Mouse (Mus musculus) intestine, embryonic 14.5 days (tissue): ENCODE data around the gene Gsdma3. TPM values are rescaled to one million over a fixed set of nuclear protein-coding genes. Genes with fewer than 3 reads are reported as not detected.
A peak's percentile ranks its signal among the peaks of the same experiment; 100 is the strongest.

Source experiments
- ATAC-seq: fragments of 200-750 bp; cut with Nextera tagmentation; replicated peaks from 2 replicates; pipeline ENCODE4 v1.8.0; 2017; ENCODE audit warnings: low read depth, moderate number of reproducible peaks, moderate TSS enrichment, moderate library complexity; ENCODE audit not compliant: low FRiP score, low TSS enrichment
- DNase-seq: peaks from one replicate; pipeline ENCODE4 v3.0.0-alpha.2; 2018; ENCODE audit warnings: low spot score
- H3K27ac ChIP-seq: fragments of 300-500 bp; sonication (generic); 2 replicates; pipeline ENCODE4 v1.5.1; 2014; ENCODE audit warnings: low read depth, mild to moderate bottlenecking, control low read depth
- H3K27me3 ChIP-seq: fragments of 300-500 bp; sonication (generic); replicated peaks from 2 replicates; pipeline ENCODE4 v1.6.1; 2014; ENCODE audit warnings: low read length, control low read depth; ENCODE audit not compliant: control insufficient read depth, insufficient read depth
- H3K36me3 ChIP-seq: fragments of 300-500 bp; sonication (generic); 2 replicates; pipeline ENCODE4 v1.6.1; 2014; ENCODE audit warnings: low read length, control low read depth; ENCODE audit not compliant: control insufficient read depth, insufficient read depth
- H3K4me1 ChIP-seq: fragments of 300-500 bp; sonication (generic); replicated peaks from 2 replicates; pipeline ENCODE4 v1.6.1; 2014; ENCODE audit warnings: low read length, control low read depth, mixed read lengths; ENCODE audit not compliant: control insufficient read depth, insufficient read depth
- H3K4me2 ChIP-seq: fragments of 300-500 bp; sonication (generic); 2 replicates; pipeline ENCODE4 v1.6.1; 2014; ENCODE audit warnings: low read length
- H3K4me3 ChIP-seq: fragments of 300-500 bp; sonication (generic); 2 replicates; pipeline ENCODE4 v1.5.1; 2014; ENCODE audit warnings: low read depth, low read length, control low read depth, mixed read lengths
- H3K9ac ChIP-seq: fragments of 300-500 bp; sonication (generic); 2 replicates; pipeline ENCODE4 v1.6.1; 2014; ENCODE audit warnings: mild to moderate bottlenecking, low read length
- H3K9me3 ChIP-seq: fragments of 300-500 bp; sonication (generic); 2 replicates; pipeline ENCODE4 v1.6.1; 2016; ENCODE audit warnings: low read length, control low read depth; ENCODE audit not compliant: control insufficient read depth
- WGBS: fragments of 180-500 bp; shearing (Covaris S2); extraction: QIAGEN DNeasy Blood & Tissue Kit; methylation state at CpG from one replicate; pipeline ENCODE4 v1.1.7; 2014; 5-methylcytosine and 5-hydroxymethylcytosine counted together
- polyA plus RNA-seq: library from polyadenylated mRNA; unstranded; fragments of >200 nt; fragmentation: Nextera tagmentation; extraction: Ambion mirVana; gene quantifications from 2 replicates; pipeline ENCODE4 v1.2.1, GENCODE M21; 2014

Gene Gsdma3
- polyA plus RNA-seq, 1 experiment from 2014 or later, result not detected

- peaks cover 20% of the 10 kb centered on the region for H3K36me3 ChIP-seq
- no peaks in the 10 kb centered on the region for H3K27me3 ChIP-seq
- no peaks in the 10 kb centered on the region for H3K9me3 ChIP-seq
- no peak overlapping the region for H3K4me2 ChIP-seq
- H3K4me3 ChIP-seq, result no peak overlapping the region
- ATAC-seq, result no peak
- peaks cover 31% of the 10 kb centered on the region for H3K4me1 ChIP-seq
- WGBS, result 60% methylated on average over 1 of the region's 1 CpGs
- H3K27ac ChIP-seq, result no peak overlapping the region
- no peak overlapping the region for H3K9ac ChIP-seq
- no peak for DNase-seq
Measured at GRCm38 (mm10) chr11:98584146-98584545, 42.0 kb upstream of the Gsdma3 start.

DNA sequence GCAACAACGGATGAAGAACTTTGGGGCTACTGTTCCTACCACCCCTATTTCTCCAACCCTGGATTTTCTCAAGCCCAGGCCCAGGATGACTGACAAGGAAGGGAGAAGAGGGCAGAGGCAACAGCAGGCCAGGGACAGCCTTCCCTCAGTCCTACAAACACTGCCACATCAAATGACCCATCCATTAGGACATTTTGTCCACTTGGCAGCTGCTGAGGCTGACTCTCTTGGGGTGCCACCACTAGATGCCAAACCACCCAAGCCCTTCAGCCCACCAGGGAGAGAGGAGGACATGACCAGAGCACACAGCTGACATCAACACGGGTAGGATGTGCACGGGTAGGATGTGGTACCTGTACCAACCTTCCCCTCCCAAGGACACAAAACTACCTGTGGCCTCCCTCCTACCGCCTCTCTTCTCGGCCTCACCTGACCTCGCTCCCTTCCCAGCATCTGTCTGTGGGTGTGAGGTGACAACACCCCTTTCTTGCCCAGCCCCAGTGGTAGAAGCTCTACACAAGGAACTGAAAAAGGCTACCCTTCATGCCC, 41.5 kb upstream of the Gsdma3 start:
- no peak overlapping the region for H3K4me2 ChIP-seq
- H3K9ac ChIP-seq, result no peak overlapping the region
- H3K27ac ChIP-seq, result no peak overlapping the region
- H3K4me1 ChIP-seq, result peaks cover 31% of the 10 kb centered on the region
- ATAC-seq, result no peak
- H3K27me3 ChIP-seq, result no peaks in the 10 kb centered on the region
- no peak for DNase-seq
- no peaks in the 10 kb centered on the region for H3K9me3 ChIP-seq
- WGBS, result 92% methylated on average over 6 of the region's 6 CpGs
- H3K36me3 ChIP-seq, result peaks cover 20% of the 10 kb centered on the region
- no peak overlapping the region for H3K4me3 ChIP-seq

GRCm38 (mm10) chr11:98586087-98586891, 39.9 kb upstream of the Gsdma3 start:
- peak overlapping the region; percentile 84; the same call in 1 of the 2 replicates for H3K27ac ChIP-seq
- no peaks in the 10 kb centered on the region for H3K27me3 ChIP-seq
- H3K4me1 ChIP-seq, result peaks cover 40% of the 10 kb centered on the region
- H3K9me3 ChIP-seq, result no peaks in the 10 kb centered on the region
- peak overlapping the region; percentile 73 for H3K9ac ChIP-seq
- peak overlapping the region; percentile 59 for H3K4me2 ChIP-seq
- DNase-seq (peak; percentile 71), ATAC-seq (peak; percentile 26)
- WGBS, result 2% methylated on average over 22 of the region's 22 CpGs
- peaks cover 15% of the 10 kb centered on the region for H3K36me3 ChIP-seq
- H3K4me3 ChIP-seq, result peak overlapping the region; percentile 83

DNA sequence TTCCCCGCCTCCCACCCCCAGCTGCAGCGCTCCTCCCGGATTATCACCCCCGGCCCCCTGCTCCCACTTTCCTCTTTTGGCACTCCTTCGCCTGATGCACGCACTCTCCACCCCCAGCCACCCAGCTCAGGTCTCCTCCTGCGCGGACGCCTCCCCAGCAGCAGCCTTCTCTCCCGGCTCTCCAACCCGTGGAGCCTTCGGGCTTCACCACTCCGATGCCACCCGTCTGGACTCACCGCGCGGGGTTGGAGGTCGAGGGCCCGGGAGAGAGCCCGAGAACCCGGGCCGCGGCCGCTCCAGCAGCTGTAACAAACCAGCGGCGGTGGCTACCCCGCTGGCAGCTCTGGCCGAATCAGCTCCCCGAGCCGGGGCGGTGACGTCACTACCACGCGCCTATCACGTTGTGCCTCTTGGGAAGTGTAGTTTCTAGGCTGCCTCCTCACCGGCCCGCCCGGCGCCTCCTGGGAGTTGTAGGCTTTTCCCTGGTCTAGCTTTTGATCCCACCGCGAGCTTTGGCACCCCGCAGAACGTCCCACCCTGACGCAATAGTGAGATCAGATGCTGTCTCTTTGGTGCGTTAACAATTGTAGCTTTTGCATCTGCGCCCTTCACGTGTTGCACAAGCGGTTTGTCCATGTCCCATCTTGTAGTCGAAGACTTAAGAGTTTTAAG, 39.1 kb upstream of the Gsdma3 start, which contains the start of gene Ormdl3:
TSS of gene Ormdl3 (minus strand) at position 477 of the 672 bp plus-strand sequence.
- peak within 1 kb of the TSS; percentile 59 for H3K4me2 ChIP-seq
- peak within 1 kb of the TSS; percentile 83 for H3K4me3 ChIP-seq
- no peaks in the 10 kb centered on the region for H3K27me3 ChIP-seq
- DNase-seq, result peak; percentile 99
- ATAC-seq, result peak; percentile 91
- peaks cover 15% of the 10 kb centered on the region for H3K36me3 ChIP-seq
- WGBS, result under 1% methylated on average over 49 of the region's 49 CpGs
- H3K4me1 ChIP-seq, result peaks cover 43% of the 10 kb centered on the region
- H3K9me3 ChIP-seq, result no peaks in the 10 kb centered on the region
- H3K9ac ChIP-seq, result peak within 1 kb of the TSS; percentile 73
- H3K27ac ChIP-seq, result peak within 1 kb of the TSS; percentile 84

- Histone ChIP-seq H3K4me3 (peak overlapping the region; percentile 83), H3K4me2 (peak overlapping the region; percentile 59), H3K27me3 (no peaks in the 10 kb centered on the region), H3K36me3 (peaks cover 6% of the 10 kb centered on the region), H3K27ac (peak overlapping the region; percentile 84), H3K9ac (peak overlapping the region; percentile 29), H3K4me1 (peaks cover 43% of the 10 kb centered on the region), H3K9me3 (no peaks in the 10 kb centered on the region)
- DNase-seq (peak; percentile 91), ATAC-seq (peak; percentile 59)
- WGBS, result 5% methylated on average over 20 of the region's 20 CpGs
Measured at GRCm38 (mm10) chr11:98587684-98588546, 38.2 kb upstream of the Gsdma3 start.

DNA sequence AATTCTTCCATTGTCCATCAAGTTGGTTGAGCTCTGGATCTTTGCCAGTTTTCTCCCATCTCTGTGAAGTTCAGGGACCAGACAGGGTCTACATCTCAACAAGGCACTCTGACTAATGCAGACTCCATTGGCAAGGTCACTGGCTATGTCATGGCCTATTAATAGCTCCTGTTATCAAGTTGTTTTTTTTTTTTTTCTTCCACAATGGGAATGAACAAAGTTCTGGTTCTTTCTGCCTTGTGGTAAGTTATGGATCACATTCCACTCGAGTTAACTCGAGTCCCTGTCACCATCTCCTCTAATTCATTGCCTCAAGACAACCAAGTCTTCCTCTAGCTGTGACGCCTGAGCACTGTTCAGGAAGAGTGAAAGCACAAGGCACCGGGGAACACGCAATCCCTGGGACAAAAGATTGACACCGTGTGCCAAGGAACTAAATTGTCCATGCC, 37.3 kb upstream of the Gsdma3 start:
- Histone ChIP-seq H3K4me3 (no peak overlapping the region), H3K4me1 (peaks cover 43% of the 10 kb centered on the region), H3K4me2 (peak overlapping the region; percentile 59; the same call in 1 of the 2 replicates), H3K36me3 (no peaks in the 10 kb centered on the region), H3K9ac (no peak overlapping the region), H3K27me3 (no peaks in the 10 kb centered on the region), H3K27ac (peak overlapping the region; percentile 7; the same call in 1 of the 2 replicates), H3K9me3 (no peaks in the 10 kb centered on the region)
- DNase-seq (no peak), ATAC-seq (no peak)
- 63% methylated on average over 6 of the region's 6 CpGs for WGBS

GRCm38 (mm10) chr11:98589306-98589705, 36.9 kb upstream of the Gsdma3 start:
- H3K9me3 ChIP-seq, result no peaks in the 10 kb centered on the region
- no peak overlapping the region for H3K4me3 ChIP-seq
- no peaks in the 10 kb centered on the region for H3K36me3 ChIP-seq
- peaks cover 43% of the 10 kb centered on the region for H3K4me1 ChIP-seq
- ATAC-seq, result no peak
- H3K27ac ChIP-seq, result no peak overlapping the region; the same call in 1 of the 2 replicates
- no peaks in the 10 kb centered on the region for H3K27me3 ChIP-seq
- H3K4me2 ChIP-seq, result no peak overlapping the region
- no peak for DNase-seq
- 84% methylated on average over 8 of the region's 8 CpGs for WGBS
- H3K9ac ChIP-seq, result no peak overlapping the region
